Mouse (Mus musculus) small intestine, adult 10 weeks (tissue): ENCODE measurements around the gene Gm14295. TPM values are rescaled to one million over a fixed set of nuclear protein-coding genes. Genes with fewer than 3 reads are reported as not detected.

ENCODE experiments used
- polyA plus RNA-seq: library from polyadenylated mRNA; stranded (reverse); fragments of 350-450 nt; fragmentation: Illumina TruSeq; extraction: RNeasy Lipid Tissue Mini Kit (QIAGEN cat#74804); gene quantifications from one replicate; pipeline ENCODE4 v1.2.3, GENCODE M21; 2014; ENCODE audit warnings: low replicate concordance

The Gm14295 gene
- 32.6 TPM for polyA plus RNA-seq

DNA sequence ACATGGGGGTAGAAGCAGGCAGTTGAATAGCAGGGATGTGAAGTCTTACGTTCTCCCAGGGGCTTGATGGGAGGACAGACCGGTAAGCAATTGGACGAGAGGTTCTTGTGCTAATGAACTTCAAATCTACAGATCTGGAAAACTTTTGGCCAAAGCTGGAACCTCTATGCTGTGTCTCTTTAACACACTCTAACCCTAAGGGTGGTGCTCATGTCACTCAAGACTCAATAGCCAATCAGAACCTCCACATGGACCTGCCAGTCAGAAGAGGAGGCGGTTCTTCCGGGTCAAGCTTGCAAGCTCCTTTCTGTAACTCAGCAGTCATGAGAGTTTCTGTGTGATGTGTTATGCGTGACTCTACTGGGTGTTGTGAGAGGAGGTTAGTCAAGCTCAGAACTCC, at the start of gene Gm14295:
TSS of gene Gm14295 (plus strand) at position 301 of the 400 bp plus-strand sequence.

DNA sequence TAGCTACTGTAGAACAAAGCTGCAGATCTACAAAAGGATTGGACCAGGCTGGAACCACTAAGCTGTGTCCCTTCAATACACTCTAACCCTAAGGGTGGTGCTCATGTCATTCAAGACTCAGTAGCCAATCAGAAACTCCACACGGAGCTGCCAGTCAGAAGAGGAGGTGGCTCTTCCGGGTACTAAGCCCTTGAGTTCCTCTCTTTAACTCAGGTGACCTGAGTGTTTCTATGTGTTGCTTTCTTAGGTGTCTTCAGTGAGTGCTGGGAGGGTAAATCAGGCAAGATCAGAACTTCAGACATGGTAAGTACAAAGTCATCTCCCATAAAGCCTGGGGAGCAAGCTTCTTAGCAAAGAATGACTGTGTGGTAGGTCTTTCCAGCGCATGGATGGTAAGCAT, 32.4 kb downstream of the Gm14295 start, which contains the start of gene Gm14408:
TSS of gene Gm14408 (plus strand) at position 301 of the 400 bp plus-strand sequence.

Other genes starting within 250 kb of the Gm14295 start
- gene Gm14308, start 162.3 kb upstream of the Gm14295 start, polyA plus RNA-seq: 16.7 TPM
- 39.2 TPM for gene Zfp973, start 128.1 kb upstream of the Gm14295 start, polyA plus RNA-seq
- gene Gm14305, start 90.3 kb upstream of the Gm14295 start, polyA plus RNA-seq: 69.2 TPM
- not detected for gene Gm14408, start 32.5 kb downstream of the Gm14295 start, polyA plus RNA-seq
- 25.2 TPM for gene Gm14296, start 129.2 kb downstream of the Gm14295 start, polyA plus RNA-seq
- gene Gm14419, start 202.3 kb downstream of the Gm14295 start, polyA plus RNA-seq: 10.7 TPM